Comparison of ENCODE assay signal across 9 mouse cellular contexts in the genomic region with DNA sequence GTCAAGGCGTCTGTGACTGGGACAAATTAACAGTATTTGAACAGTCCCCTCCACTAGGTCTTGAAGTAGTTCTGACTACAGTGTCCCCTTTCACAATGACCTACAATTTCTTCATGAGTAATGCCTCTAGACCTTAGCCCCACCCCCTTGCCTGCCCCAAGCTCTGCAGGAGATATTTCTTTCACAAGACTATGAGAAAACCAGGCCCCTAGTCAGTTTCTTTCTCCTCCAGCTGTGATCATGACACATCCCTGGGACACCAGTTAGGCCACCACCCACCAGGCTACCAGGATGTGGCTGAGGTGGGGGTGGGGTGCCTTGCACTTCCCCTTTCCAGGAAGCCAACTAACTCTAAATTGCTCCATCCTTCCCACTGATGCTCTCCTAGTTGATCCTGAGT. TPM values are rescaled to one million over a fixed set of nuclear protein-coding genes. Genes with fewer than 3 reads are reported as not detected.
DNase-seq lines count a peak whose midpoint lies in the region; ATAC-seq and TF ChIP-seq lines count a peak whose summit lies in the region.
"Had no signal": no experiment of that assay in that cellular context is flagged by ENCODE, and none has a peak within 500 bp of the region (broad histone marks: within the 10 kb centered on the region; RNA-seq: fewer than 3 reads in every experiment).

No protein-coding gene starts in this region.

- H3K4me2 ChIP-seq in heart, embryonic 12.5 days, result no peak overlapping the region
- no peak overlapping the region for H3K4me2 ChIP-seq in lung, embryonic 16.5 days (ENCODE audit: low read depth, low read length)
- H3K4me2 ChIP-seq in forebrain, postnatal 0 days (ENCODE audit: low read depth), result no peak overlapping the region
- no peak overlapping the region for H3K4me2 ChIP-seq in midbrain, embryonic 11.5 days
- H3K4me2 ChIP-seq: heart, embryonic 13.5 days had no signal

- no peaks in the 10 kb centered on the region for H3K9me3 ChIP-seq in heart, embryonic 12.5 days (replicated peaks)
- H3K9me3 ChIP-seq in lung, embryonic 16.5 days (ENCODE audit: control insufficient read depth, low read length), result no peaks in the 10 kb centered on the region
- no peaks in the 10 kb centered on the region for H3K9me3 ChIP-seq in forebrain, postnatal 0 days (ENCODE audit: low read length)
- H3K9me3 ChIP-seq in midbrain, embryonic 11.5 days (ENCODE audit: control insufficient read depth, low read length), result no peaks in the 10 kb centered on the region
- H3K9me3 ChIP-seq: heart, embryonic 13.5 days had no signal

- WGBS in heart, embryonic 12.5 days, result 58% methylated on average over 1 of the region's 1 CpGs
- WGBS in lung, embryonic 16.5 days, result 62% methylated on average over 1 of the region's 1 CpGs
- 74% methylated on average over 1 of the region's 1 CpGs for whole genome bisulfite sequencing in forebrain, postnatal 0 days
- 72% methylated on average over 1 of the region's 1 CpGs for WGBS in midbrain, embryonic 11.5 days

- H3K9ac ChIP-seq in heart, embryonic 12.5 days, result no peak overlapping the region
- H3K9ac ChIP-seq in lung, embryonic 16.5 days (ENCODE audit: low read length), result no peak overlapping the region
- no peak overlapping the region for H3K9ac ChIP-seq in forebrain, postnatal 0 days
- H3K9ac ChIP-seq in midbrain, embryonic 11.5 days (ENCODE audit: low read length), result no peak overlapping the region
- H3K9ac ChIP-seq: heart, embryonic 13.5 days had no signal

- H3K4me1 ChIP-seq in heart, embryonic 12.5 days (replicated peaks), result no peaks in the 10 kb centered on the region
- 0 out of 2 replicates have a peak, but pooled peaks cover 2% of the 10 kb centered on the region for H3K4me1 ChIP-seq in embryonic fibroblast, embryonic 13.5 days (ENCODE audit: control insufficient read depth, insufficient read depth, low read length)
- H3K4me1 ChIP-seq in lung, embryonic 16.5 days (replicated peaks; ENCODE audit: control insufficient read depth, insufficient read depth, low read length), result no peaks in the 10 kb centered on the region
- no peaks in the 10 kb centered on the region for H3K4me1 ChIP-seq in forebrain, postnatal 0 days (ENCODE audit: insufficient read depth)
- no peaks in the 10 kb centered on the region for H3K4me1 ChIP-seq in midbrain, embryonic 11.5 days (ENCODE audit: control insufficient read depth, insufficient read depth, low read length)
- H3K4me1 ChIP-seq: heart, embryonic 13.5 days had no signal

- no peaks in the 10 kb centered on the region for H3K79me2 ChIP-seq in C2C12 (ENCODE audit: control insufficient read depth, insufficient read depth)

- no peak for ATAC-seq in heart, embryonic 12.5 days (ENCODE audit: insufficient number of reproducible peaks, low FRiP score)
- peak; percentile 64 for ATAC-seq in lung, embryonic 16.5 days (ENCODE audit: low read depth)
- ATAC-seq in cerebellum, adult (ENCODE audit: insufficient number of reproducible peaks, low FRiP score, low TSS enrichment), result no peak
- ATAC-seq in forebrain, postnatal 0 days, result no peak
- no peak for ATAC-seq in midbrain, embryonic 11.5 days (ENCODE audit: low FRiP score)

- no peak overlapping the region for H3K27ac ChIP-seq in heart, embryonic 12.5 days (ENCODE audit: poor library complexity, severe bottlenecking)
- H3K27ac ChIP-seq in embryonic fibroblast, embryonic 13.5 days (ENCODE audit: insufficient read depth, low read length), result peak overlapping the region; percentile 51
- no peak overlapping the region for H3K27ac ChIP-seq in lung, embryonic 16.5 days (ENCODE audit: low read length)
- no peak overlapping the region for H3K27ac ChIP-seq in forebrain, postnatal 0 days (ENCODE audit: low read depth, low read length)
- no peak overlapping the region for H3K27ac ChIP-seq in midbrain, embryonic 11.5 days (ENCODE audit: low read depth, low read length)
- H3K27ac ChIP-seq: heart, embryonic 13.5 days had no signal

- TF ChIP-seq CTCF in C2C12 (IDR thresholded peaks at IDR 0.05; ENCODE audit: control insufficient read depth, insufficient read depth, insufficient read length), result no peak
- no peak for TF ChIP-seq CTCF in embryonic fibroblast, embryonic 13.5 days (IDR thresholded peaks at IDR 0.05; ENCODE audit: borderline replicate concordance, insufficient read depth, low read length)
- TF ChIP-seq CTCF in forebrain, postnatal 0 days (IDR thresholded peaks at IDR 0.05; ENCODE audit: low read depth), result no peak

- no peak overlapping the region for H3ac ChIP-seq in C2C12 (ENCODE audit: control insufficient read depth, insufficient read length, low read depth)

- peak; percentile 19 to 41 for DNase-seq in heart, adult 18-20 months
- DNase-seq in forebrain, postnatal 0 days, result no peak
- no peak for DNase-seq in midbrain, embryonic 11.5 days (ENCODE audit: low spot score, missing footprints)

- no peak for TF ChIP-seq POLR2A in embryonic fibroblast, embryonic 13.5 days (IDR thresholded peaks at IDR 0.05; ENCODE audit: low read depth, low read length)

- no peak overlapping the region for H3K4me3 ChIP-seq in heart, embryonic 12.5 days
- H3K4me3 ChIP-seq in C2C12 (ENCODE audit: insufficient read depth, poor library complexity, severe bottlenecking), result no peak overlapping the region
- no peak overlapping the region for H3K4me3 ChIP-seq in embryonic fibroblast, embryonic 13.5 days (ENCODE audit: insufficient read depth, low read length)
- H3K4me3 ChIP-seq in lung, embryonic 16.5 days (ENCODE audit: low read length), result no peak overlapping the region
- no peak overlapping the region for H3K4me3 ChIP-seq in forebrain, postnatal 0 days (ENCODE audit: low read depth, low read length)
- H3K4me3 ChIP-seq in midbrain, embryonic 11.5 days (ENCODE audit: low read depth, low read length), result no peak overlapping the region
- H3K4me3 ChIP-seq: heart, embryonic 13.5 days had no signal

- H3K27me3 ChIP-seq in heart, embryonic 12.5 days (replicated peaks), result no peaks in the 10 kb centered on the region
- no peaks in the 10 kb centered on the region for H3K27me3 ChIP-seq in C2C12 (ENCODE audit: control insufficient read depth, insufficient read depth, insufficient read length)
- H3K27me3 ChIP-seq in lung, embryonic 16.5 days (ENCODE audit: control insufficient read depth, insufficient read depth, low read depth, low read length), result no peaks in the 10 kb centered on the region
- no peaks in the 10 kb centered on the region for H3K27me3 ChIP-seq in forebrain, postnatal 0 days (ENCODE audit: insufficient read depth, low read length)
- no peaks in the 10 kb centered on the region for H3K27me3 ChIP-seq in midbrain, embryonic 11.5 days (ENCODE audit: control insufficient read depth, insufficient read depth, low read length)
- H3K27me3 ChIP-seq: heart, embryonic 13.5 days had no signal

- H3K36me3 ChIP-seq in heart, embryonic 12.5 days, result no peaks in the 10 kb centered on the region
- no peaks in the 10 kb centered on the region for H3K36me3 ChIP-seq in C2C12 (ENCODE audit: control insufficient read depth, insufficient read depth)
- no peaks in the 10 kb centered on the region for H3K36me3 ChIP-seq in lung, embryonic 16.5 days (ENCODE audit: control insufficient read depth, insufficient read depth, low read length)
- H3K36me3 ChIP-seq in forebrain, postnatal 0 days (ENCODE audit: insufficient read depth), result no peaks in the 10 kb centered on the region
- no peaks in the 10 kb centered on the region for H3K36me3 ChIP-seq in midbrain, embryonic 11.5 days (ENCODE audit: control insufficient read depth, insufficient read depth, low read length)
- H3K36me3 ChIP-seq: heart, embryonic 13.5 days had no signal

- H3K79me3 ChIP-seq in C2C12 (ENCODE audit: low read depth), result no peaks in the 10 kb centered on the region

TF ChIP-seq in C2C12, 6 proteins besides CTCF, POLR2A, EP300 and RAD21:
- TF ChIP-seq CEBPB (IDR thresholded peaks at IDR 0.05; ENCODE audit: low read depth) (peak; percentile 7), USF1 (IDR thresholded peaks at IDR 0.05; ENCODE audit: low read depth) (no peak), MYOD1 (IDR thresholded peaks at IDR 0.05; ENCODE audit: control insufficient read depth, insufficient read length, low read depth) (no peak), FOSL1 (IDR thresholded peaks at IDR 0.05; ENCODE audit: insufficient read depth, low read length, poor library complexity, severe bottlenecking) (no peak)

RNA-seq across cellular contexts. Expression of gene Il13ra1, which starts 29.0 kb away (rescaled TPM):
- total RNA-seq in heart, adult 18-20 months (2021), result 10 to 100 TPM; 28.3 to 31.5 TPM
- 23.9 and 24.2 TPM in 2 replicates for polyA plus RNA-seq in heart, embryonic 12.5 days (2016; fragmentation: Nextera tagmentation; extraction: Ambion mirVana)
- 6.3 TPM for polyA plus RNA-seq in C2C12 (2012; fragmentation: generic; extraction: Trizol)
- polyA plus RNA-seq in embryonic fibroblast, embryonic 13.5 days (2011; ENCODE audit: insufficient read length, low read depth, missing spikeins), result 36.1 and 58.1 TPM in 2 replicates
- polyA plus RNA-seq in lung, embryonic 16.5 days (2015; fragmentation: Nextera tagmentation; extraction: Ambion mirVana), result 33.0 and 33.5 TPM in 2 replicates
- 9.8 and 10.5 TPM in 2 replicates for total RNA-seq in forebrain, postnatal 0 days (2014; rRNA removed)
- 5.3 and 6.7 TPM in 2 replicates for polyA plus RNA-seq in forebrain, postnatal 0 days (2015; fragmentation: Nextera tagmentation; extraction: Ambion mirVana)
- polyA plus RNA-seq in midbrain, embryonic 11.5 days (2014; fragmentation: Nextera tagmentation; extraction: Ambion mirVana), result 4.7 and 5.8 TPM in 2 replicates

Comparison
In these comparisons a context has a peak if more than half of its experiments do, and no peak if none do; other contexts are left out.
1. DNase-seq: peak in heart, adult 18-20 months (2 of 2); none in forebrain, postnatal 0 days (single experiment) and midbrain, embryonic 11.5 days (single experiment).